Mouse (Mus musculus): ENCODE measurements around the gene Prdm2.
A peak's percentile ranks its signal among the peaks of the same experiment; 100 is the strongest.

The Prdm2 gene

DNA sequence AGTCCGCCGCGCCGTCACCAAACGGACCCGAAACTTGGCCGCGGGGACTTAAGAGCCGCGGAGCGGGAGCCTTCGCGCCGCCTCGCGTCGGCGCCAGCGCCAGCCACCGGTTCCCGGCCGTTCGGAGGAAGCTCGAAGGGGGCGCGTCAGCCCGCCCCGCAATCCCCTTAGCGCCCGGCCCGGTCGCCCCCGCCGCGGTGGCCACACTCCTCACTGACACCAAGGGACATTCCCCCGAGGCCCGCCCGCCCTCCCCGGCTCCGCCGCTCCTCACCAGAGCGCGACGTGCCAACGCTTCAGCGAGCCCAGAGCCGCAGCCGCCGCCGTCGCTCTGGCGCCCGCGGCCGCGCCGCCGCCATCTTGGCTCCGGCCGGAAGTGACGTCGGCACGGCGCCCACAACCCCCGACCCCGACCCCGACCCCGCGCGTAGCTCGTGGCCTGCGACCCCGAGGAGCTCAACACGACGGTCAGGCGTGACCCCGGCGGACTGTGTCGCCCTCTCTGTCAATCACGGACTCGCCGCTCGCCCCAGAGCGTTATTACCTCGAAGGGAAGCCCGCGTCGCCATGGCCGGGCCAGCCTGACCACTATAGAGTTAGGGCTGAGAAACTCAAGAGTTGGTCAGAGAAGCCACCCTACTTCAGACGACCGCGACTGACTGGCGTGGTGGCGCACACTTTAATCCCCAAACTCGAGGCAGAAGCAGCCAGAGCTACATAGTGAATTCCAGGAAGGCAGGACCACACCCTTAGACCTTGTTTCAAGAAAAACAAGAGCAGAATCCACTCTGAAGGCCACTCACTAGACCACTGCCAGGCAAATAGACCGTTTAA, at the start of gene Prdm2:
Gene Prdm2, minus strand, starts transcription at position 655 of the 834 bp plus-strand sequence.
- DNase-seq (ENCODE audit: inconsistent age in 2 of 2, low spot score in 1 of 2), result peak; percentile 68 to 90

DNA sequence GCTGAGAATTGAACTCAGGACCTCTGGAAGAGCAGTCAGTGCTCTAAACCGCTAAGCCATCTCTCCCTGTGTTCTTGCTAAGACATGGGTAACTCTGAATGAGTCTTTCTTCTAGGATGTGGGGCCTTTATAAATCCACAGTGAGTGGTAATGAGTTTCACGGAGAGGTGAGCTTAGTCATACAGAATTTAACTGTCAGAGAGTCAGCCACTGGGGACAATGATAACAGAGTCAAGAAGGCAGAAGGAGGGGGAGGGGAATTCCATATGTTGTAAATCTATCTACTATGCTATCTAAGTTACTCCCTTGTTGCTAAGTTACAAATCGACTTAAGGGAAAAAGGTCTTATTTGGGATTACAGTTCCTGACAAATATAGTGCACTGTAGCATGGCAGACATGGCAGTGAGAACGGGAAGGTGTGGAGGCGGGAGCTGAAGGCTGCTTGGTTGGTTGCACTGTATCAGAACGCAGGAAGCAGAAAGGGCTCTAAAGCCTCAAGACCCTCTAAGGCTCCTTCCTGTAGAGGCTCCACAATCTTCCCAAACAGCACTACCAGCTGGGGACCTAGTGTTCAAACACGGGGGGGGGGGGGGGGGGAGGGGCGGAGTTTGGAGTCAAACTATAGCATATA, 47.0 kb upstream of the Prdm2 start:
- DNase-seq (ENCODE audit: inconsistent age in 2 of 2, low spot score in 1 of 2), result no peak

DNA sequence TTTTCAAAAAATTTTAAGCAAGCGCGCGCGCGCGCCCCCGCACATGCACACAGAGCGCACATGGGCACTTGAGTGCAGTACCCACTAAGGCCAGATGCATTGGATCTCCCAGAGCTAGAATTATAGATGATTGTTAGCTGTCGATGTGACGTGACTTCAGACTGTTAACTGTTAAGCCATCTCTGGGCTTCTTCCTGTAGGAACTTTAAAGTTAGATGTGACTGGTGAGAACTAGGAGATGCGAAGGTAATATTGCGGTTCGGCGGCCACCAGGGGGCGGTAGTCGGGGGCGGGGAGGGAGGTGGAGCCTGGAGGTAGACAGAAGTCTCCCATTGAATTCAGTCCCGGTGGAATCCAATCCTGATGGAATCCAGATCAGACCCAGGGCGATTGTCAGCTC, 45.7 kb upstream of the Prdm2 start:
- DNase-seq (ENCODE audit: inconsistent age in 2 of 2, low spot score in 1 of 2), result peak; percentile 38 to 86

DNA sequence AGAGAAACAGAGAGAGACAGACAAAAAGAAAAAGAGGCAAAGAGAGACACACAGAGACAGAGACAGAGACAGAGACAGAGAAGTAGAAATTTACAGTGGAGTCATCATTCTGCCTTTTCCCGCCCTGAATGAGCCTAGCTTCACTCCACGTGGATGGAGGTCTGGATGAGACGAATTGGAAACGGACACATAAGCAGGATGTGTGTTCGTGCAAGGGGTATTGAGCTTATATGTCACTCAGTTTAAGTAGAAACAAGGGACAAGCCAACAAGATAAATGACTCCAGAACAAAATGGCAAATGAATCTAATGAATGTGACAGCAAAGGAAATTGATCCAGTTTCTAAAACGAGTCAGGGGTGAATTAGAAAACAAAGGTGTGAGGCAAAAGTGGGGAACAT, 45.2 kb upstream of the Prdm2 start:
- DNase-seq (ENCODE audit: inconsistent age in 2 of 2, low spot score in 1 of 2), result no peak

DNA sequence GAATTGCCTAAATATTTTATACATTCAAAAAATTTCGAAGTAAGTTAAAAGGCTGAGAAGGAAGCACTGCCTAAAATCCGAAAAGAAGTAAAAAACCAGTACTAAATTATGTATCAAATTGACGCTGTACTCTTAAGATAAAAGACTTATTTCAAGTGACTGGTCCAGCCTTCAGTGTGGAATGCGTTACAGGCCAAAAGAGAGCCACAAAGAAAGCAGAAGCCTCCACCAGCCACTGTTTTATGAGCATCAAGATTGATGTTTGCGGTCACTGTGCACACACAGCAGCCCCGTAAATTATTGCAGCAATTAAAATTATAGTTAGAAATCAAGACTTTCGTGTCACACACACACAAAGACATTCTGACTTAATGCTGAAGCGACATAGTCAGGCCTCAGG, 42.7 kb upstream of the Prdm2 start:
- no peak for DNase-seq (ENCODE audit: inconsistent age in 2 of 2, low spot score in 1 of 2)

DNA sequence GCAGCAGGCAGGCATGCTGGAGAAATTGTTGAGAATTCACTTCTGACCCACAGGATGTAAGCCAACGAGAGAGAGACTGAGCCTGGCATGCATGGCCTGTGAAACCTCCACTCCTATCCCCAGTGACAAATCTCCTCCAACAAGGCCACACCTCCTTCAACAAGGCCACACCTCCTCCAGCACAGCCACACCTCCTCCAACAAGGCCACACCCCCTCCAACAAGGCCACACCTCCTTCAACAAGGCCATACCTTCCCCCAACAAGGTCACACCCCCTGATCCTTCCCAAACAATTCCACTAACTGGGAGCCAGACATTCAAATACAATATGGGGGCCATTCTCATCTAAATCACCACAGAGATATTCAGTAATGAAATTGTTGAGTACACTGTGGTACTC, 40.6 kb upstream of the Prdm2 start:
- no peak for DNase-seq (ENCODE audit: inconsistent age in 2 of 2, low spot score in 1 of 2)

DNA sequence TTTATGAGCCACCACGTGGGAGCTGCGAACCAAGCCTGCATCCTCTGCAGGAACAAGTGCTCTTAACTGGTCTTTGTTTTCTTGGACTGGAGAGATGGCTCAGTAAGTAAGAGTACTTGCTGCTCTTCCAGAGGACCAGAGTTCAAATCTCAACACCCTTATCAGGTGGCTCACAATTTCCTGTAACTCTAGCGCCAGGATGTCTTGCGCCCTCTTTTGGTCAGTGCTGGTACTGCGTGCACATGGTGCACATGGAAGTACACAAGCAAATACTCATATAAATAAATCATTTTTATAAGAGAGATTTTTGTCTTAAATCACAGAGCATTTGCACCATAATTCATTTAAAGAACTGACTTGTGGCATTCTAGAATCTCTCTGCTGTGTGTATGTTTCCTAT, 35.3 kb upstream of the Prdm2 start:
- DNase-seq (ENCODE audit: inconsistent age in 2 of 2, low spot score in 1 of 2), result peak in 1 of 2 experiments; percentile 32

DNA sequence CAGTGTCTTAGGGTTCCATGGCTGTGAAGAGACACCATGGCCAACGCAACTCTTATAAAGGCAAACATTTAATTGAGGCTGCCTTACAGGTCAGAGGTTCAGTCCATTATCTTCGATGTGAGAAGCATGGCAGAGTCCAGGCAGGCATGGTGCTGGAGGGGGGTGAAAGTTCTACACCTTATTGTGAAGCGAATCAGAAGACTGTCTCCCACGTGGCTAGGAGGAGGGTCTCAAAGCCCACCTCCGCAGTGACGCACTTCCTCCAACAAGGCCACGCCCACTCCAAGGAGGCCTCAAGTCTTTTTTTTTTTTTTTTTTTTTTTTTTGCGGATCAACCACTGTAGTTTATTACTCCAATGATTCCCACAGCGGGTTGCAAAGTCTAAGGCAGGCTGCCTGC, 28.5 kb upstream of the Prdm2 start:
- DNase-seq (ENCODE audit: inconsistent age in 2 of 2, low spot score in 1 of 2), result no peak

DNA sequence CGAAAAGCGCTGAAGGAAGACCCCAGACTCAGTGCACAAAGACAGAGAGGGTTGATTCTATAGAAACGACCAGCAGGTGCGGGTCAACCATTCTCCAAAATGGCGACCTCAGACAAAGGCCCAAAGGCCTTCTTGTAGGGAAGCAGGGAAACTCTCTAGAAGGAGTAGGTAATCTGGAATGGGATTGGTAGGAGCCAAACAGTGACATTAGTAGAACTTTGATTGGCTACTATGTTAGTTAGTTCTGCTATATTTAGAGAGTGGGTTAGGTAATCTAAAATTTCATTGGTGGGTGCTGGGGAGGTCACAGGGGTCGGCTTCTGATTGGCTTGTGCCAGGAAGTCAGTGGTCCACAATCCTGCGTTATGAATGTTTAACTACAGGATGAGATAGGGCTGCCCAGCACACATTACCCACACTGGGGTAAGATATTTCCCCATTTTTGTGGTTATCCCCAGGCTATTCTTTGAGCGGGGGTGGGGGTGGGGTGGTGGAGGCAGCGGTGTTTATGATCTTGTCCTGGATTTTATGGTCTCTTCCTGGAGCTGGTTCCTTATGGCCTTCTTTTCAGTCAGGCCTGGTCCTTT, 26.9 kb upstream of the Prdm2 start:
- no peak for DNase-seq (ENCODE audit: inconsistent age in 2 of 2, low spot score in 1 of 2)

DNA sequence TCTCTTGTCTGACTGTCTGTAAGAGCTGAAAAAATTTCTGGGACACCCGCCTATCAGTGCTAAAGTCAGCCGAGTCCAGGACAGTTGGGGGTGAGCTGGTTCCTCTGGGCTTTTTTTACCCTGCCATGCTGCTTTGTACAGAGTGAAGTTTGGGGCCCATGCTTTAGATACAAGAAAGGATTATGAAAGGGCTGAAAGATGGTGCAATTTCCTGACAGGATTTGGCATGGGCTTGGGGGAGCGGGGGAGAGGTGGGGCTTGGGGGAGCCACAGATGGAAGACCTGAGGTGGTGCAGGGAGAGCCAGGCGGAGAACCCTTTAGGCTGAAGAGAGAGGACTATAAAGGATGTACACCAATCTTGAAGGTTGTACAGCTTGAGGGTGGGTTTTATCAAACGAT, 26.3 kb upstream of the Prdm2 start:
- no peak for DNase-seq (ENCODE audit: inconsistent age in 2 of 2, low spot score in 1 of 2)

DNA sequence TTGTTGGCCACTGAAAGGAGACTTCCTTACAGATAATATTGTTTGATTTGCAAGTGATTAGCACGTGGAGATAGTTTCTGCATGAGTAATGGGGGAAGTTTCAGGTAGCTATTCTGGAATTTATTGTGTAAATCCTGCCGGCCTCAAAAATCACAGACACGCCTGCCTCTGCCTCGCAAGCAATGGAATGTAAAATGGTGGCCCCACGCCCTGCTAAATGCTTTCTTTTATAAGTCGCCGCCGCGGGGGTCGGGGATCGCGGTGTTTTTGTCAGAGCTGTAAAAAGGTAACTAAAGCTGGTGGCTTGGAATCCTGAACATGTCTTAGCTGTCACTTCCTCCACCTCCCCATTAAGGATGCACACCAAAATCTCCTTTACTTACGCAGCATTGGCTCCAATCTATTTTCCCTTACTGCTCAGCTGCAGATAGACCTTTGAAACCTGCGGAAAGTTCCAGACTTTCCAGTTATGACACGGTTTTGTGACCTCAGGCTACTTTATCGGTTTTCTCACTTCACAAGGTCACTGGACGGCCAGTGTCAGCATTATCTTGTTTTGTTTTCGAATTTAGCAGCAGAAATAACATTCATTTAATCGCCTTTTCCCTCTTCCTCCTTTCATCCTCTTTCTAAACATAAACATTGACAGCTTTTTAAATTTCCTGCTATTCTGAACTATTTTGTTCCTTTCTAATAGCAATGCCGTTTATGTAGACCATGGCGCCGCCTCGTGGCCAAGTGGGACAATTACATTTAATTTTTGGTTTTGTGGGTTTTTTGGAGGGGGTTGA, 25.6 kb upstream of the Prdm2 start:
- peak; percentile 28 to 82 for DNase-seq (ENCODE audit: inconsistent age in 2 of 2, low spot score in 1 of 2)

DNA sequence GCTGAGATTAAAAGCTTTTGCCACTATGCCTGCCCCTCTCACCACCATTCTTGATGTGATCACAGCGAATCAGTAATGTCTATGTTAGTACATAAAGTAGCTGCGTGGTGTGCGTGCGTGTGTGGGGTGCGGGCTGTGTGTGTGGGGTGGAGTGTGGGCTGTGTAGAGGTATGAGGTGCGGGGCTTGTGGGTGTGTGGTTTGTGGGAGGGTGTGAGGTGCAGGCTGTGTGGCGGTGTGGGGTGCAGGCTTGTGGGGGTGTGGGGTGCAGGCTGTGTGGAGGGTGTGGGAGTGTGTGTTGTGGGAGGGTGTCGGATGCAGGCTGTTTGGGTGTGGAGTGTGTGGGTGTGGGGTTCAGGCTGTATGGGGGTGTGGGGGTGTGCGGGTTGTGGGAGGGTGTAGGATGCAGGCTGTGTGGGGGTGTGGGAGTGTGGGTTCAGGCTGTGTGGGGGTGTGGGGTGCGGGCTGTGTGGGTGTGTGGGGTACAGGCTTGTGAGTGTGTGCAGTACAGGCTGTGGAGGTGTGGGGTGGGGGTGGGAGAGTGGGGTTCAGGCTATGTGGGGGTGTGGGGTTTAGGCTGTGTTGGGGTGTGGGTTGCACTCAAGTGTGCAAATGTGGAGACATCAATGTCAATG, 19.1 kb upstream of the Prdm2 start:
- no peak for DNase-seq (ENCODE audit: inconsistent age in 2 of 2, low spot score in 1 of 2)

DNA sequence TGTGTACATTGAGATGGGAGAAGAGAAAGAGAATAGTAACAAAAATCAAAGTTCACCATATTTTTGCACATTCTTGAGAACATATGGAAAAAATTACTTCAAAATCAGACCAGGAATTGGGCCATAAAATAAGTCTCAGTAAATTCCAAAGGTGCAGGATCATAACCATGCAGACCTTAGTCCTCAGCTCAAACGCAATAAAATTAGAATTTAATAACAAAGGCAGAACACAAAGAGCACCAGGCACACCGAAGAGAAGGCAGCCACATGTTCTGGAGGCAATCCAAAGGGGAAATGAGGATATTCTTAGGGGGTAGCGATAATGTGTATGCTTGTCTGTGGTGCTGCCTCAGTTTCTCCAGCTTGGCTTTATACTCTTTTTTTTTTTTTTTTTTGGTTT, 18.3 kb upstream of the Prdm2 start:
- DNase-seq (ENCODE audit: inconsistent age in 2 of 2, low spot score in 1 of 2), result no peak

DNA sequence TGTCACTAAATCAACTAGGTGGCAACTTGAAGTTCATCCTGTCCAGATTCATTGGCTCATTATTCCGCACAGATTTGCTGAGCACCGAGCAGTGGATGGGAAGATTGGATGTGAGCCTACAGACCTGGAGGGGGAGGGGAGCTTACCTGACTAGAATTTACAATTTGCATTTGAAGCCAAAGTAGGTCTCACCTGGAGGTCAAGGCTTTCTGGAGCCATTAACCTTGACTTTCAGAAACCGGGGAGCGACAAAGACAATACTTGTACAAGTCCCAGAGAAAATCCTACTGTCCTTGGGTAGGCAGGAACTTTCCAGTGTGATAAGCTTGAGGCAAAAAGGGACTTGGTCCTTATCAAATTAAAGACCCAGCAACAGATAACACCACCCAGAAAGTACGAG, 15.2 kb upstream of the Prdm2 start:
- DNase-seq (ENCODE audit: inconsistent age in 2 of 2, low spot score in 1 of 2), result no peak

DNA sequence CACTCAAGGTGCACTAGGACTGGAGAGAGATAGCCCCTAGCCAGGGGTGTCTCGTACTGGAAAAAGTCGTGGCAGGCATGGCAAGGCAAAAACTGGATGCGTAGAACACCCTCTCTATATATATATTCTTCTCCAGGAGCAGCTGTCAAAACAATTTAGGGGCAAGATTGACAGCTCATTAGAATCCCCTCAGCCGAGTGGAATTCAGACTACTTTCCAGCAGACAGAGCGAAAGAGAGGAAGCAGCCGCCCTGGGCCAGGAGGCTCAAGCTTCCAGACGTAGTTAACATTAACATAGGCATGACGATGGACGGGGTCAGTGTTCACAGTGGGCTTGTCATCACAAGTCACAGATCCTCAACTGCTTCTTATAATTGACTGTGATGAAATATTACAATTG, 13.1 kb upstream of the Prdm2 start:
- DNase-seq (ENCODE audit: inconsistent age in 2 of 2, low spot score in 1 of 2), result no peak

DNA sequence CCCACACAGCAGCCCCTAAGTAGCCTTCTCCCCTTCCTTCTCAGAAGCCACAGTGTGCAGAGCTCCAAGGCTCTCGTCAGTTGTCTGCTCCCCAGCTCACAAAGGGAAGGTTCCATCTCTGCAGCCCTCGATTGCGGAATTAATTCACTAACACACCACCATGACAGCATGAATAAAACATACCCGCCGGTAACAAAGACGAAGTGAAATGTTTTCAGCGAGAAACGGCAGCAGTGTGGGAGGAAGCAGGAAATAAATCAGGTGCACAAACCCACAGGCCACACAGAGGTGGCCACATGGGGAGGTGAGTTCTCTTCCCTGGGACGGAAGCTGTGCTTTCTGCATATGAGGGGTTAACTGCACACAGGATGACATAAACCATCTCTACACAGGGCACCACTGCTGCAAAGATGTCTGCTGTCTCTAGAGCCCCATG, 6.5 kb upstream of the Prdm2 start:
- DNase-seq (ENCODE audit: inconsistent age in 2 of 2, low spot score in 1 of 2), result no peak

DNA sequence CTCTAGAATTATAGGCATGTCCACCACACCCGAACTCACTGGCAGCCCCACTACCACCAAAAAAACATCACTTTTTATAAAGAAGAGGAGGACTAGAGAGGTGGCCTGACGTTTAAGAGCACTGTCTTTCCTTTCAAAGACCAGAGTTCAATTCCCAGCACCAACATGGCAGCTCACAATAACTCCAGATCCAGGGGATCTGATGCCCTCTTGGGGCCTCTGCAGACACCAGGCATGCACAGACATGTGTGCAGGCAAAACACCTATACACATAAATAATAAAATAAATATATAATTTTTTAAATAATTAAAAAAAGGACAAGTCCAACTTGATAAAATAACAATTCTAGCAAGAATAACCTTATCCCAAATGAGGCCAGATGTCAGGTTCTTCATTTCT, 6.1 kb upstream of the Prdm2 start:
- no peak for DNase-seq (ENCODE audit: inconsistent age in 2 of 2, low spot score in 1 of 2)

DNA sequence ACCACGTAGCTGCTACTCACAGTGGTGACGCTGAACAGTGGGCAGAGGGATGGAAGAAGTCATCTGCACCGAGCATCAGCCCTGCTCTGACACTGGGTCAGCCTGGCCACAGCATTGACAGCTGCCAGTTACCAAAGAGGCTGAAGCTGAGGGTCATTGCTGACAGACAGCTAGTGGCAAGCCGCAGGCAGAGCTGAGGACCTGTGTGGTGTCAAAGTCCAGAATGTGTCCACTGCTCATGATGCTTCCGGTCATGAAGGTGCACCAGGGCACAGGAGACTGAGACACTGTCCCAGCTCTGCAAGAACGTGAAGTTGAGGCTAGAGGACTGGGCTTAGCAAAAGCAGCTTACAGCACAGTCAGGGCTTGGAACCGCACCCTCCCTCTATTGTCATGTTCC, 4.4 kb upstream of the Prdm2 start:
- no peak for DNase-seq (ENCODE audit: inconsistent age in 2 of 2, low spot score in 1 of 2)

DNA sequence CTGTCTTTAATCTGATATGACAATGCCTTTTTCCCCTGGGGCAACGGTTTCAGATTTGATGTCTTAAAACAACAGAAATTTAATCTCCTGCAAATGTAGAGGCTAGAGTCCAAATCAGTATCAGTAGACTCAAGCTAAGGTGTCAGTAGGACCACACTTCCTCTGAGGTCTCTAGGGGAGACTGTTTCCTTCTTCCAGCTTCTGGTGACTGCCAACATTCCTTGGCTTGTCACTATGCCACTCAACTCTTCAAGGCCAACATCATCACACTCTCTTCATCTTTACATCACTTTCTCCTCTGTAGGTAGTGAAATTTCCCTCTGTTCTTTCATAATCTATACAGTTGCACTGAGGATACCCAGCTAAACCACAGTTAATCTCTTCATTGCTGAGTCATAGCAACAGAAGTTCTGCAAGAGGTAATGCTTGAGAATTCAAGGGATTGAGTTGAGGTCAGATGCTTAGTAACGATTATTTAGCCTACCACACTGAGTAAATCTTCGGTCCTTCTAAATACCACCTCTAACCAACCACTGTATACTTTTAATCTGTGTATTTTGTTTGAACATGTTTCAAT, 1.5 kb upstream of the Prdm2 start:
- DNase-seq (ENCODE audit: inconsistent age in 2 of 2, low spot score in 1 of 2), result no peak

DNA sequence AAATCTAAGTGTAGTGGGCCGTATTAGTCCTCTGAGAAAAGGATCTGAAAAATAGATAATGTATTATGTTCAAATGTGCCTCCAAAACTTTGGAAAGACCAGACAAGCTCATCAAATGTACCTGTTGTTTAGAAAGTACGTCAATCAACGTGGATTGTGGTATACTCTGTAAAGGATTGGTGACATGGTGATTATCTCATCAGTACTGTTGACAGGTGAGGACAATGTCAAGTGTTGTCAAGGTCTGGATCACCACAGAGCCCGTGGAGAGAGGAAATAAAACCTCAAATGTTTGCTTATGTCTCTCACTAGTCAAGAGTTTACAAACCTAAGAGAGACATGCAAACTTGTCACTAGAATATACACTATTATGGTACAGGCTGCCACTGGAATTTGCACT, 776 bp upstream of the Prdm2 start:
- DNase-seq (ENCODE audit: inconsistent age in 2 of 2, low spot score in 1 of 2), result no peak

DNA sequence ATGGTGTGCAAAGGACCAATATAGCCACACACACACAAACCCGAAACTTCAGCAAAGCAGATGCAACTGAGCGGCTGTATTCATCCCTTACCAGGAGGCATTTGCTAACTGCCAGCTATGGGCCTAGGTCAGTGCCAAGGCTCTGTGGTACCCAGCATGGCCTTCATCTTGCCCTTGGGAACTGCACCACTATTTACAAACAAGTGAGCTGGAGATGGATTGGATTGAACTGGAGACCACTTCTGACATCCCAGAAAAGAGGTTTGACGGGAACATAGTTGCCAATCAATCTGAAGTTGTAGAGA, 332 bp upstream of the Prdm2 start:
- no peak for DNase-seq (ENCODE audit: inconsistent age in 2 of 2, low spot score in 1 of 2)
